In genomic region chr16:92814366-92815194, GRCm38 (mm10) we compare ENCODE assay signal across 15 mouse cellular contexts. TPM values are rescaled to one million over a fixed set of nuclear protein-coding genes. Genes with fewer than 3 reads are reported as not detected.
DNase-seq lines count a peak whose midpoint lies in the region; ATAC-seq and TF ChIP-seq lines count a peak whose summit lies in the region.
"Had no signal": no experiment of that assay in that cellular context is flagged by ENCODE, and none has a peak within 500 bp of the region (broad histone marks: within the 10 kb centered on the region; RNA-seq: fewer than 3 reads in every experiment).

No protein-coding gene starts in this region.

- 0 out of 2 replicates have a peak, but pooled peaks cover 2% of the 10 kb centered on the region for H3K27me3 ChIP-seq in intestine, postnatal 0 days (replicated peaks; ENCODE audit: control insufficient read depth, insufficient read depth, low read length)
- no peaks in the 10 kb centered on the region for H3K27me3 ChIP-seq in intestine, embryonic 16.5 days (replicated peaks; ENCODE audit: control insufficient read depth, insufficient read depth, low read length)
- H3K27me3 ChIP-seq: embryonic facial prominence, embryonic 13.5 days; hindbrain, embryonic 13.5 days; midbrain, embryonic 15.5 days had no signal

- no peak overlapping the region for H3K4me2 ChIP-seq in intestine, postnatal 0 days (replicated peaks; ENCODE audit: low read depth)
- H3K4me2 ChIP-seq in intestine, embryonic 16.5 days (ENCODE audit: low read depth, low read length): no peak overlapping the region
- H3K4me2 ChIP-seq: embryonic facial prominence, embryonic 13.5 days; hindbrain, embryonic 13.5 days; midbrain, embryonic 15.5 days had no signal

- no peak for ATAC-seq in intestine, postnatal 0 days
- ATAC-seq in intestine, embryonic 16.5 days: no peak
- ATAC-seq: midbrain, embryonic 15.5 days had no signal

- intact Hi-C loops in gastrocnemius, postnatal 14 days (cut with DNase I; ENCODE audit: low total_unique reads): no loop called here

- no peak overlapping the region for H3K4me3 ChIP-seq in intestine, postnatal 0 days (ENCODE audit: low read depth, low read length)
- no peak overlapping the region for H3K4me3 ChIP-seq in intestine, embryonic 16.5 days (ENCODE audit: low read length)
- H3K4me3 ChIP-seq: embryonic facial prominence, embryonic 13.5 days; hindbrain, embryonic 13.5 days; left cerebral cortex, adult 2 months; midbrain, embryonic 15.5 days had no signal

- H3K9ac ChIP-seq in intestine, postnatal 0 days (ENCODE audit: low read depth, low read length): no peak overlapping the region
- H3K9ac ChIP-seq in intestine, embryonic 16.5 days (ENCODE audit: low read depth, low read length): no peak overlapping the region
- H3K9ac ChIP-seq: embryonic facial prominence, embryonic 13.5 days; hindbrain, embryonic 13.5 days; midbrain, embryonic 15.5 days had no signal

- TF ChIP-seq CTCF in intestine, postnatal 0 days (IDR thresholded peaks at IDR 0.05; ENCODE audit: low read depth): peak; percentile 26; the same call in 1 of the 2 replicates

- DNase-seq in 416B (ENCODE audit: low read depth): peak; percentile 58
- peak; percentile 35 for DNase-seq in T-cell, adult 2 months (ENCODE audit: low spot score)
- peak; percentile 66 for DNase-seq in naive thymus-derived CD4-positive, alpha-beta T cell, adult 2 months (ENCODE audit: low read depth)
- DNase-seq in cerebellum, adult 18-20 months: no peak
- DNase-seq in embryo, embryonic 9.5 days (ENCODE audit: extremely low spot score): no peak
- DNase-seq in gastrocnemius, postnatal 14 days: no peak
- DNase-seq: kidney, adult 9 months; lung, adult 2 months had no signal

- 79% methylated on average over 5 of the region's 5 CpGs for WGBS in intestine, postnatal 0 days
- 78% methylated on average over 5 of the region's 5 CpGs for WGBS in intestine, embryonic 16.5 days

- no peaks in the 10 kb centered on the region for H3K36me3 ChIP-seq in intestine, postnatal 0 days (ENCODE audit: control insufficient read depth, insufficient read depth)
- H3K36me3 ChIP-seq in intestine, embryonic 16.5 days (ENCODE audit: control insufficient read depth, insufficient read depth, low read length): no peaks in the 10 kb centered on the region
- H3K36me3 ChIP-seq: embryonic facial prominence, embryonic 13.5 days; hindbrain, embryonic 13.5 days; midbrain, embryonic 15.5 days had no signal

- H3K9me3 ChIP-seq in intestine, postnatal 0 days (ENCODE audit: control insufficient read depth): no peaks in the 10 kb centered on the region
- no peaks in the 10 kb centered on the region for H3K9me3 ChIP-seq in intestine, embryonic 16.5 days (ENCODE audit: control insufficient read depth, low read length)
- H3K9me3 ChIP-seq: embryonic facial prominence, embryonic 13.5 days; hindbrain, embryonic 13.5 days; midbrain, embryonic 15.5 days had no signal

- no peak overlapping the region for H3K27ac ChIP-seq in intestine, postnatal 0 days (ENCODE audit: low read depth, low read length)
- H3K27ac ChIP-seq in intestine, embryonic 16.5 days (ENCODE audit: low read length): no peak overlapping the region
- H3K27ac ChIP-seq: embryonic facial prominence, embryonic 13.5 days; hindbrain, embryonic 13.5 days; left cerebral cortex, adult 2 months; macrophage; midbrain, embryonic 15.5 days had no signal

- H3K4me1 ChIP-seq in intestine, postnatal 0 days (replicated peaks; ENCODE audit: control insufficient read depth, insufficient read depth, low read length): no peaks in the 10 kb centered on the region
- H3K4me1 ChIP-seq in intestine, embryonic 16.5 days (ENCODE audit: control insufficient read depth, insufficient read depth, low read length): no peaks in the 10 kb centered on the region
- H3K4me1 ChIP-seq: midbrain, embryonic 15.5 days had no signal

RNA-seq across cellular contexts. Expression of gene Runx1, which starts 11.4 kb away (rescaled TPM):
- 1.7 TPM in 2 replicates for polyA plus RNA-seq in intestine, postnatal 0 days (2015; fragmentation: Nextera tagmentation; extraction: Ambion mirVana)
- polyA plus RNA-seq in intestine, embryonic 16.5 days (2015; fragmentation: Nextera tagmentation; extraction: Ambion mirVana): 1.9 and 2.3 TPM in 2 replicates
- total RNA-seq in gastrocnemius, postnatal 14 days (2021): 1 to 10 TPM; 3.8 to 5.3 TPM

Comparison
In these comparisons a context has a peak if more than half of its experiments do, and no peak if none do; other contexts are left out.
1. DNase-seq: peak in 416B (single experiment), T-cell, adult 2 months (single experiment) and naive thymus-derived CD4-positive, alpha-beta T cell, adult 2 months (single experiment); none in cerebellum, adult 18-20 months (0 of 2), embryo, embryonic 9.5 days (single experiment) and gastrocnemius, postnatal 14 days (single experiment).